Mouse (Mus musculus): ENCODE data around the gene Anxa3.

Gene Anxa3

DNA sequence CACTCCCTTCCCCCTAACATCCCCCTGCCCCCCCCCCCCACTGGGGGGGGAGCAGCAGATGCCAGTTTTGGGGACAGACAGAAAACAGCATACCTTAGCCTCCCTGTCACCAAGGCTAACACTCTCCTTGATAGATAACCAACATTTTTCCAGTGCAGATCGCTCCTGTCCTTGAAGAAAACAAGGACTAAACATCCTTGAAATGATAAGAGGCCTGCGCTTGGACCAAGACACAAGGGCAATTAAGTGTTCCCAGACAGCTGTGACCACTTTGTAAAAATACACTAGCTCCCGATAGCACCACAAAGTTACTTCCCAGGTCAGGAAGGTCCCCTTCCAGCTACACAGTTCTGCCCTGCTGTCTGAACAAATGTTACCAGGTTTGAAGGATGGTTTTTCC is 55.2 kb downstream of the Anxa3 start:
- DNase-seq, result no peak

DNA sequence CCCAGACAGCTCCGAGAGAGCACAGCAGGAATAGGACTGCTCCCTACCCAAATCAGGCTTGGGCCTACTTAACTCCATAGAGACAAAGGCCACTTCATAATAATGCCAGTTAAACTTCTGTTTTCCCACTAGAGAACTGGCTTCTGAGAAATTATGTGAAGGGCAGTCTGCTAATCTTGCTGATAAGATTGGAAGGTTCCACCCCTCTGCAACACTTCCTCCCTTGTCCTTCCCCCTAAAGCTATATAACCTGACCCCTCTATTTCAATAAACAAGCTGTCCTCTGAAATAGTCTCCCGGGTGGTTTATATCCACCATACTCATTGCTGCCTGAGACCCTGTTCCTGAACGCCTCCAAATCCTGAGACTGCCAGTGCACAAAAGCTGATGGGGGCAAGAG is 56.1 kb downstream of the Anxa3 start:
- DNase-seq, result no peak

DNA sequence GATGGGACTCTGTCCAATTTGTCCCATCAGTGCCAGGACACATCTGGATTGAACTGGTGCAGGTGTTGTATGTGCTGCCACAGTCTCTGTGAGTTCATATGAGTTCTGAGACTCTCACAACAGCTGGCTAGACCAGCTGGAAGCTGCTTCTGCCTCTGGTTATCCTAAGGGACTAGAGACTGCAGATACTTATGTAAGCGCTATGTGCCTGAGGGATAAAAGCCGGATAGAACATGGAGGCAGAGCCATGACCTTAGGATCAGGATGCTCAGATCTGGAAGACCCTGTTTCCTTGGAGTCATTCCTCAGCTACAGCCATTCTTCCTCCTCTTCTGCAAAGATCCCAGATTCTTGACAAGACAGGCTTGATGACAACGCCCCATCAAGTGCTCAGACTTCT is 60.3 kb downstream of the Anxa3 start:
- no peak for DNase-seq

DNA sequence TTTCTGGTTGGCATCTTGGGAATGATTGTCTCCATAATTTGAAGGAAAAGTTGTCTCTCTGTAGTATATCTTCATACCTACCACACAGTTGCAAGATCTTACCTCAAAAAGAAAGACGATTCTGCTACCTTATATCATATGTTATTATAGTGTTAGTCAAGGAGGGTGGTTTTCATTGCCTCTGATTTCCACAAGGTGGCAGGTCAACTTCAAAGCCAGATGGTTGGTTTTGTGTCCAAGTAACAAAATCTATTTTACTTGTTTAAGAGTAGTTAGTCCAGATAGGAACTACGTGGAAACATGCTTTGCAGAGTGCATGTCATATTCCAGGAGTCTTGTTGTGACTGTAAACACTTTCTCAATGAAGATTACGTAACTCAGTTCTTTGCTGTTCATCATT is 61.2 kb downstream of the Anxa3 start:
- DNase-seq, result no peak

DNA sequence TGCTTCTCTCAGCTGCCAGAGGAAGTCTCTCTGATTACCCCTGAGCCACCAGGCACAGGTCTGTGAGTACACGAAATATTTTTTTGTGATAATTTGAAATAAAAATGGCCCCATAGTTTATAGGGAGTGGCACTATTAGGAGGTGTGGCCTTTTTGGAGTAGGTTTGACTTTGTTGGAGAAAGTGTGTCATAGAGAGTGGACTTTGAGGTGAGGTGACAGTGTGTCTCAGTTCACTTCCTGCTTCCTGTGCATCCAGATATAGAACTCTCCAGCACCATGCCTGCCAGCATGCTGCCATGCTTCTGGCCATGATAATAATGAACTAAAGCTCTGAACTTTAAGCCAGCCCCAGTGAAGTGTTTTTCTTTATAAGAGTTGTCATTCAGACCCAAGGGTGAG is 66.8 kb downstream of the Anxa3 start:
- DNase-seq, result no peak

DNA sequence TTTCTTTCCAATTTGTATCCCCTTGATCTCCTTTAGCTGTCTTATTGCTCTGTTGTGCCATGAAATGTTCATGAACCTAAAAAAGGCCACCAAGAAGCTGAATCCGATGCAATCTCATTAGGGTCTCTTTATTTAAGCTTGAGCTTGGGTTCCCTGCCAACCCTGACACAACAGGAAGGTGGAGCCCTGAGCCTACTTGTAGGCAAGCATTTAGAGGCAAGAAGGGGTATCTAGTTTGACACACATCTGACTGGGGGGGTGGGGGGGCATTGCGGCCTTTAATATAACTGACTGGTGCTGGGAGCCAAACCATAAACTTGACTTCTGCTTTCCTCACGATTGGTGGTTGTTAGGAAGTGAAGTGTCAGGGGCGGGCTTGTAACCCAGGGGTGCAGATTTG is 74.0 kb downstream of the Anxa3 start:
- DNase-seq, result no peak

DNA sequence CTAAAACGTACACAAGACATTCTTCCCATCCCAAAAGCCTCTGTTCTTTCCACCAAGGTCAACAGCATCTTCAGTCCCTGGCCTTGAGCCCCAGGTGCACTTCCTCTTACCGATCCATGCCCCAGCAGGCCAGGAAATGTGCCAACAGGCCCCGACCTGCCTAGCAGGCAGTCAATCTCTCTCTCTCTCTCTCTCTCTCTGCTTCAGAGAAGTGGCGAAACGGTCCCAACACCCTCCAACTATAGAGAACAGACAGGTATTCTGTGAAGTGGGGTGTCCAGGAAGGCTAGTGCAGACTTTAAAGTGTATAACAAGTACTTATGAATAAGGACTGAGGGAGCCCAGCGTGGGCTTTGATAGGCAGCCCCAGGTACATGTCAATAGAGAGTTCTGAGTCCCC is 75.8 kb downstream of the Anxa3 start:
- DNase-seq, result no peak

DNA sequence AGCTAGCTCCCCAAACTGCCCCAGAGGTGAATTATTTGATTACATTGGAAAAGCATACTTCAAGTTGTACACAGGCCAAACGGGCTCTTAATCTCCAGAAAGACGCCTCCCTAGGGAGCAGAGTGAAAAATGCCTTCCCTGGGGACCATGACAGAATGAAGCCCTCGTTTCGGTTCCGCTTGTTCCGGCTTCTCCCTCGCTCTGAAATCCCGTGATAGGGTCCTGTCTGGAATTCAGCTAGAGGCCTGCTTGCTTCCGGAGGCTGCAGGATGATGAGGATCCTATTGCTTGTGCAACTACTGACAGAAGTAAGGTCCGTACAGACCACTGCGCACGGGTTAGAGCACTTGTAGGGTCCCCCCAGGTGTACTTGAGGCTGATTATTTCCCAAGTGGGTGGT is 77.9 kb downstream of the Anxa3 start:
- no peak for DNase-seq

DNA sequence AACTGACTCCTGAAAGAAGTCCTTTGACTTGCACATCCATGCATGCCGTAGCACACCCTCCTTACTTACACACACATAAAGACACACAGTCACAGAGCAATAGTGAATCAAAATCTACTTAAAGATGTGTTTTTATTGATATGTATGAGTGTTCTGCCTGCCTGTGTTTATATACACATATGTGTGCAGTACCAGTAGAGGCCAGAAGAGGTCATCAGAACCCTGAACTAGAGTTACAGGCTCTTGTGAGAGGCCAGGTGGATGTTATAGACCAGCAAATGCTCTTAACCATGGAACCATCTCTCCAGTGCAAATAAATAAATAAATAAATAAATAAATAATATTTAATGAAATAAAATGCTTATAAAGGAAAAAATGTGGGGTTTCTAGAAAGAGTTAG is 85.0 kb downstream of the Anxa3 start:
- DNase-seq, result peak in 1 of 2 experiments; percentile 31

DNA sequence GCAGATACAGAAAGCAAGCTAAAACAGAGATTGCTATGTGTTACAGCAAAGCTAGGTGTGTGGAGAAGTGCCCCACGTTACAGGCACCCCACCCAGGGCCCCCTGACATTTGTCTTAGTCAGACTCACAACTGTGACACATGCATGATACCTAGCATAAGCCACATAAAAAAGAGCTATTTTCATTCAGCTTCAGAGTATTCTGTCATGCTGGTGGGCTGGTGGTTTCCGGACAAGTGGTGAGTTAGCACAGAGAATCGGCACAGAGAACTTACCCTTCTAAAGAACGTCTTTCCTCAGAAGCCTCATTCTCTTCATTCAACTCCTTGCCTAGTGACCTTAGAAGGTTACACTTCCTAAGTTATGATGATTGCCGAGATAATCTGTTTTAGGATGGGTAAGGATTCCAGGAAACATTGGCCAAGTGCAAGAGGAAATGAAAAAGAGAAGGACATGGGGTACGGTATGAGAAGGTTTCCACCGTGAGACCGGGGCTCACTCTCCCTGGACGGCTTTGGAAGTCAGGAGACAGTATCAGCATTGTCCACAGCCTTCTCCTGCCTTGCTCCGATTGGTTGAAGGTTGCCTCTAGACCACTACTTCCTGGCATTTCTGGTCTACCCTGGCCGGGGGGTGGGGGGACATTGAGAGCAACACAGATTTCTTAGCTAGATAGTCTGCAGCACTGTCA is 85.9 kb downstream of the Anxa3 start:
- DNase-seq, result no peak

DNA sequence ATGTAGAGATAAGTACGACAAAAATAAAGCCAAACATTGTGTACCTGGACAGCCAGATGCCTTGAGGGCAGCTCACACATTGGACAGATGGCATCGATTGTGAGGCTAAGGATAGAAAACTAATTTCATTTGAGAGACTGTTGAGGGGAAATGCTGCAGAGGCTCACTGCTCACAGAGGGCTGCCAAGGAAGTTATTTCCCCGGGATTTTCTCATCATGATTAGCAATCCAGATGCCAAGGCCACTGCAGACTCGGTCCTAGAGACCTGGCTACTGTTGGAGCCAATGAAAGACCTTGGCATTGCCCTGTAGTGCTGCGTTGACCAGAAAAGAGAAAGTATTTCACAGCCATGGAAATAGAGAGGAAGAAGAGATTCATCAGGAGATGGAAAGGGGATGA is 87.1 kb downstream of the Anxa3 start:
- no peak for DNase-seq

DNA sequence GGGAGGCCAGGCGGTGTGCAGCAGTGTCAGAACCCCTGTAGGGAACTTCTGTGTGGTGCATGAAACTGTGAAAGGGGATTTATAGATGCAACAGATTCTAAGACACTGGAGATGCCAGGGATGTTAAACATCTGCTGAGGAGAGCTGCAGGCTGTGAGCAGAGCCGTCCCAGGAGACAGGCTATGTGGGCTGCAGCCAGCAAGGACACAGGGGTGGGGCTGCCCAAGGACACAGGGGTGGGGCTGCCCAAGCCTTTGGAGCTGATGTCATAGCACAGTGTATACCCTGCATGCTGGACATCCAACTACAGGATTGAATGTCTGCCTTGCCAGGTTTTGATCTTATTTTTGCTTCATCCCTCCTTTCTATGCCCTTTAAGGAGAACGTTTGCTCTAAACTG is 88.0 kb downstream of the Anxa3 start:
- no peak for DNase-seq

DNA sequence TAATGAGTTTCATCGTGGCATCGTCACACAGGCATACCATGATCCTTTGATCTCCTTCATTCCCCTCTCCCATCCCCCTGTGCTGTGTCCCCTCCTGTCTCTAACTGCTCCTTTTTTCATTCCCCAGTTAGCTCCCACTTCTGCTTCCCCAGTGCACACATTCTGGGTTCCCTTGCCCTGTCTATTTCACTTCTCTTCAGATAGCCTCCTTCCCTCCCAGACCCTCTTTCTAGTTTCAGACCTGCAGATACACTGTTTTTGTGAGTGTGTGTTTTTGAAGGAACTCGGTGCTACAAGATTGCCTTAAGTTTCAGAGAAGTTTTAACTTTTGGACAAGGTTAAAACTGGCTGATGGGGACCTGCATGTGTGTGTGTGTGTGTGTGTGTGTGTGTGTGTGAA is 88.5 kb downstream of the Anxa3 start:
- DNase-seq, result no peak

DNA sequence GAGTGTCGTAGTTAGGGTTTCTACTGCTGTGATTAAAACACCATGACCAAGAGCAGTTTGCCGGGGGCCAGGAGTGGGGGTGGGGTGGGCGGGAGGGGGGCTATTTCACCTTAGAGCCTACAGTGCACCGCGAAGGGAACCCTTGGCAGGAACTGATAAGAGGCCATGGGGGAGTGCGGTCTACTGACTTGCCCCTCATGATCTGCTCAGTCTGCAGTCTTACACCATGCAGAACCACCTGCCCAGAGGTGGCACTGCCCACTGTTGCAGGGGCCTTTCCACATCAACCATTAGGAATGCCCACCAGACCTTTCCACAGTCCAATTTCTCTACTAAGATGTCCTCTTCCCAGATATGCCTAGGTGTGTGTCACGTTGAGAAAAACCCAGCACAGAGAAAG is 92.1 kb downstream of the Anxa3 start:
- no peak for DNase-seq

DNA sequence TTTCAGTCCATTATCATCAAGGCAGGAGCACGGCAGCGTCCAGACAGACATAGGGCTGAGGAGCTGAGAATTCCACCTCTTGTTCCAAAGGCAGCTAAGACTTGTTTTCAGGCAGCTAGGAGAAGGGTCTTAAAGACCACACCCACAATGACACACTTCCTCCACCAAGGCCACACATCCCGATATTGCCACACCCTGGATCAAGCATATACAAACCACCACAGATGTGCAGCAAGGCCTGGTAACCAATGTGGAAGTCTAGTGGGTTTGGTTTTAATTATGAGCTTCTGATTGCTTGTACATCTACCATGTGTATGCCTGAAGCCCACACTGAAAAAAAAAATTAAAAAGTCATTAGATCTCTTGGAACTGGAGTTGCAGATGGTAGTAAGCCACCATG is 95.3 kb downstream of the Anxa3 start:
- no peak for DNase-seq

DNA sequence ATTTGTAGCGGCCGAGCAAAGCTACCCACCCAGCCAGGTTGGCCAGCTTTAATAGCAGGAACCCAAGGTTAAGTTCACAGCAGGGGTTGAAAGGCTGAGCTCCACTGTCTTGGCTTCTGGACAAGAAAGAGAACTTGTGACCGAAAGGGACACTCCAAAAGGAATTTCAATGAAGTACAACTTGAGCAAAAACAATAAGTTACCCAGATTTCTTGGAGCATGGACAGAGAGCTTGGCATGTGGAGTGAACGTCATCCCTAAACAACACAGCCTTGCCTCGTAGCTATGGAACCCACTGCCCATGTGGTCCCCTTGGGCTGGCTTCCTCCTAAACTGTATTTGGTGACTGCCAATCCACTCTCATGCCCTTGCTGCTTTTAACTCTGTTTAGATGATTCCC is 97.2 kb downstream of the Anxa3 start:
- DNase-seq, result no peak

Data from spleen, adult 18-20 months (tissue).